Mouse (Mus musculus) kidney, adult 2 months (tissue): Measurements from ENCODE around the gene 2010300C02Rik. TPM values are rescaled to one million over a fixed set of nuclear protein-coding genes. Genes with fewer than 3 reads are reported as not detected.

Experiments
- DNase-seq: peaks from one replicate; pipeline ENCODE4 v3.0.0; 2021
- H3K27ac ChIP-seq: fragments of 200-500 bp; 2 replicates; pipeline ENCODE4 v1.5.1; 2012; ENCODE audit warnings: low read depth, low read length, control low read depth, inconsistent platforms; ENCODE audit not compliant: insufficient read depth
- H3K27me3 ChIP-seq: fragments of 200-500 bp; replicated peaks from 2 replicates; pipeline ENCODE4 v1.6.1; 2012; ENCODE audit warnings: mild to moderate bottlenecking, moderate library complexity, low read length, inconsistent platforms; ENCODE audit not compliant: control insufficient read depth, insufficient read depth
- H3K36me3 ChIP-seq: fragments of 200-500 bp; 2 replicates; pipeline ENCODE4 v1.6.1; 2012; ENCODE audit warnings: mild to moderate bottlenecking, moderate library complexity, low read length, inconsistent platforms; ENCODE audit not compliant: control insufficient read depth, insufficient read depth
- H3K4me1 ChIP-seq: fragments of 200-500 bp; 2 replicates; pipeline ENCODE4 v1.6.1; 2011; ENCODE audit warnings: low read length; ENCODE audit not compliant: control insufficient read depth, insufficient read depth
- H3K4me3 ChIP-seq: fragments of 200-500 bp; 2 replicates; pipeline ENCODE4 v1.5.1; 2011; ENCODE audit warnings: mild to moderate bottlenecking, low read depth, low read length, control low read depth; ENCODE audit not compliant: insufficient read depth
- CTCF ChIP-seq: fragments of 200-500 bp; conservative IDR thresholded peaks from 2 replicates; pipeline ENCODE4 v1.5.1; 2011; ENCODE audit warnings: low read depth, mild to moderate bottlenecking, control low read depth, low read length, moderate library complexity, mixed read lengths; ENCODE audit not compliant: insufficient read depth, insufficient read length
- POLR2A ChIP-seq: fragments of 200-500 bp; IDR thresholded peaks from one replicate; pipeline ENCODE4 v1.6.1; 2011; ENCODE audit warnings: low read depth, low read length, control low read depth
- whole genome bisulfite sequencing: fragments of 180-500 bp; shearing (Covaris S2); methylation state at CpG from one replicate; pipeline ENCODE4 v1.1.7; 2018; 5-methylcytosine and 5-hydroxymethylcytosine counted together
- polyA plus RNA-seq: library from polyadenylated mRNA; depleted of rRNA; stranded (reverse); fragments of >200 nt; gene quantifications from 2 replicates; pipeline ENCODE4 v1.2.3, GENCODE M21; 2012

2010300C02Rik gene
- polyA plus RNA-seq, 1 experiment, result 0.86 TPM

- H3K36me3 ChIP-seq, result no peaks in the 10 kb centered on the region
- peak; percentile 28 for DNase-seq
- TF ChIP-seq POLR2A (no peak), CTCF (0 out of 2 replicates have a peak, but pooled peaks have one; percentile 26)
Observed at GRCm38 (mm10) chr1:37636169-37636568, 83.7 kb downstream of the 2010300C02Rik start.

GRCm38 (mm10) chr1:37635716-37636115 lies 84.2 kb downstream of the 2010300C02Rik start:
- Histone ChIP-seq H3K4me3 (no peak overlapping the region), H3K27ac (no peak overlapping the region), H3K27me3 (no peaks in the 10 kb centered on the region), H3K36me3 (no peaks in the 10 kb centered on the region), H3K4me1 (no peaks in the 10 kb centered on the region)
- no peak for TF ChIP-seq CTCF
- TF ChIP-seq POLR2A, result no peak
- no peak for DNase-seq
- WGBS, result 79% methylated on average over 7 of the region's 7 CpGs

More at GRCm38 (mm10) chr1:37636169-37636568, 83.7 kb downstream of the 2010300C02Rik start:
- Histone ChIP-seq H3K27me3 (no peaks in the 10 kb centered on the region), H3K4me3 (no peak overlapping the region), H3K27ac (no peak overlapping the region), H3K4me1 (no peaks in the 10 kb centered on the region)
- 53% methylated on average over 2 of the region's 2 CpGs for WGBS

- Histone ChIP-seq H3K27me3 (no peaks in the 10 kb centered on the region), H3K4me3 (no peak overlapping the region), H3K27ac (no peak overlapping the region), H3K36me3 (no peaks in the 10 kb centered on the region), H3K4me1 (no peaks in the 10 kb centered on the region)
- peak; percentile 87 for TF ChIP-seq CTCF
- no peak for TF ChIP-seq POLR2A
- peak; percentile 38 for DNase-seq
- WGBS, result 30% methylated on average over 4 of the region's 4 CpGs
Observed at GRCm38 (mm10) chr1:37634658-37635057, 85.2 kb downstream of the 2010300C02Rik start.

GRCm38 (mm10) chr1:37633516-37633915 lies 86.4 kb downstream of the 2010300C02Rik start:
- H3K27me3 ChIP-seq, result no peaks in the 10 kb centered on the region
- TF ChIP-seq CTCF (no peak), POLR2A (no peak)
- H3K27ac ChIP-seq, result no peak overlapping the region
- H3K36me3 ChIP-seq, result no peaks in the 10 kb centered on the region
- WGBS, result 64% methylated on average over 5 of the region's 5 CpGs
- DNase-seq, result no peak
- no peaks in the 10 kb centered on the region for H3K4me1 ChIP-seq
- H3K4me3 ChIP-seq, result no peak overlapping the region

- WGBS, result 79% methylated on average over 8 of the region's 8 CpGs
- Histone ChIP-seq H3K27me3 (no peaks in the 10 kb centered on the region), H3K4me1 (no peaks in the 10 kb centered on the region), H3K27ac (no peak overlapping the region), H3K36me3 (no peaks in the 10 kb centered on the region), H3K4me3 (no peak overlapping the region)
- TF ChIP-seq CTCF (no peak), POLR2A (no peak)
- DNase-seq, result no peak
Observed at GRCm38 (mm10) chr1:37632425-37632824, 87.5 kb downstream of the 2010300C02Rik start.

GRCm38 (mm10) chr1:37631456-37631855 lies 88.4 kb downstream of the 2010300C02Rik start:
- Histone ChIP-seq H3K4me1 (no peaks in the 10 kb centered on the region), H3K36me3 (no peaks in the 10 kb centered on the region), H3K27me3 (no peaks in the 10 kb centered on the region), H3K27ac (no peak overlapping the region), H3K4me3 (no peak overlapping the region)
- 86% methylated on average over 6 of the region's 6 CpGs for WGBS
- TF ChIP-seq CTCF (no peak), POLR2A (no peak)
- no peak for DNase-seq

GRCm38 (mm10) chr1:37630412-37631210 lies 89.3 kb downstream of the 2010300C02Rik start:
- 74% methylated on average over 10 of the region's 10 CpGs for WGBS
- TF ChIP-seq CTCF (no peak), POLR2A (no peak)

GRCm38 (mm10) chr1:37629876-37630275 lies 90.0 kb downstream of the 2010300C02Rik start:
- H3K4me3 ChIP-seq, result no peak overlapping the region
- DNase-seq, result no peak
- WGBS, result 97% methylated on average over 5 of the region's 5 CpGs
- no peak overlapping the region for H3K27ac ChIP-seq
- no peaks in the 10 kb centered on the region for H3K36me3 ChIP-seq
- TF ChIP-seq CTCF, result no peak
- no peak for TF ChIP-seq POLR2A
- H3K4me1 ChIP-seq, result no peaks in the 10 kb centered on the region
- no peaks in the 10 kb centered on the region for H3K27me3 ChIP-seq

More at GRCm38 (mm10) chr1:37630412-37631210, 89.3 kb downstream of the 2010300C02Rik start:
- no peaks in the 10 kb centered on the region for H3K36me3 ChIP-seq
- no peak overlapping the region for H3K27ac ChIP-seq
- no peak overlapping the region for H3K4me3 ChIP-seq
- no peaks in the 10 kb centered on the region for H3K4me1 ChIP-seq
- no peaks in the 10 kb centered on the region for H3K27me3 ChIP-seq
- DNase-seq, result no peak
